Comparison of ENCODE assay signal across 8 mouse cellular contexts in genomic region chr16:25058812-25059501, GRCm38 (mm10).
A peak's percentile ranks its signal among the peaks of the same experiment; 100 is the strongest.
DNase-seq lines count a peak whose midpoint lies in the region; ATAC-seq lines count a peak whose summit lies in the region.

No protein-coding gene starts in this region.

- H3K4me2 ChIP-seq in intestine, embryonic 14.5 days (ENCODE audit: low read length): peak overlapping the region; percentile 50

- H3K9ac ChIP-seq in intestine, embryonic 14.5 days (ENCODE audit: low read length): peak overlapping the region; percentile 56

- H3K9me3 ChIP-seq in intestine, embryonic 14.5 days (ENCODE audit: control insufficient read depth, low read length): no peaks in the 10 kb centered on the region

- no peaks in the 10 kb centered on the region for H3K36me3 ChIP-seq in intestine, embryonic 14.5 days (ENCODE audit: control insufficient read depth, insufficient read depth, low read length)

- peak; percentile 97 for ATAC-seq in intestine, embryonic 14.5 days (replicated peaks; ENCODE audit: low FRiP score, low TSS enrichment, low read depth)
- peak; percentile 92 for ATAC-seq in megakaryocyte progenitor cell, adult 5-6 weeks (replicated peaks; ENCODE audit: poor library complexity)

- peak; percentile 98 to 100 for DNase-seq in adrenal gland, adult (ENCODE audit: inconsistent age in 2 of 2, low spot score in 1 of 2)
- peak; percentile 93 for DNase-seq in embryo, embryonic 10.5 days (ENCODE audit: low spot score)
- peak; percentile 97 for DNase-seq in gastrocnemius, postnatal 36 days
- peak; percentile 97 for DNase-seq in intestine, embryonic 14.5 days (ENCODE audit: low spot score)
- peak; percentile 94 to 96 for DNase-seq in left cerebral cortex, postnatal 10 days (ENCODE audit: extremely low spot score in 1 of 2, low spot score in 2 of 2)
- DNase-seq in right cerebral cortex, postnatal 14 days: peak; percentile 78
- DNase-seq in urinary bladder, postnatal 25 days (ENCODE audit: low spot score): peak; percentile 96

- peak overlapping the region; percentile 90 for H3K27ac ChIP-seq in intestine, embryonic 14.5 days (ENCODE audit: low read depth)

- WGBS in intestine, embryonic 14.5 days: under 1% methylated on average over 36 of the region's 36 CpGs

- intact Hi-C loops in gastrocnemius, postnatal 36 days (cut with DNase I): loop anchor here (5.0 to 10.0 kb wide), 3 partner anchors 67 to 264 kb away; no protein-coding TSS in a partner anchor
- intact Hi-C loops in left cerebral cortex, postnatal 10 days (cut with DNase I): loop anchor here (2.0 kb wide), 1 partner anchor 1070 kb away; the partner anchor contains the start of genes Bcl6 and Gm37419

- no peaks in the 10 kb centered on the region; the same call in 1 of the 2 replicates for H3K27me3 ChIP-seq in intestine, embryonic 14.5 days (replicated peaks; ENCODE audit: control insufficient read depth, insufficient read depth, low read length)

- peak overlapping the region; percentile 43 for H3K4me3 ChIP-seq in intestine, embryonic 14.5 days (ENCODE audit: low read depth, low read length)

- H3K4me1 ChIP-seq in intestine, embryonic 14.5 days (replicated peaks; ENCODE audit: control insufficient read depth, insufficient read depth, low read length): peaks cover 21% of the 10 kb centered on the region

Comparison
In these comparisons a context has a peak if more than half of its experiments do, and no peak if none do; other contexts are left out.
1. Peak in every context shown above with its lines: DNase-seq, ATAC-seq, H3K4me3 ChIP-seq and H3K27ac ChIP-seq.